18 mouse cellular contexts compared by ENCODE assay signal in the genomic region with DNA sequence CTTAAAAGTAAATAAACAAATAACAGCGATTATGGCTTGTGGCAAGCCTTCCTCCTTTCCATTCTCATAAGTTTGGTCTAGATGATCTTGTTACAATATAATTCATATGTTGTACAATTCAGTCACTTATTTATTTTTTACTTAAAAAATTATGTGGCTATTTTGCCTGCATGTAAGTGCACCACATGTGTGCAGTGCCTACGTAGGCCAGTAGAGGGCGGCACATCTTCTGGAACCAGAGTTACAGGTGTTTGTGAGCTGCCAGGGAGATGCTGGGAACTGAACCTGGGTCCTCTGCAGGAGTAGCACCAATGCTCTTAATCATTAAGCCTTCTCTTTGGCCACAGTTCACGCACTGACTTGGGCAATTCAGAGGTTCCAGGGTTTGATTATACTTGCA. TPM values are rescaled to one million over a fixed set of nuclear protein-coding genes. Genes with fewer than 3 reads are reported as not detected.
DNase-seq lines count a peak whose midpoint lies in the region; ATAC-seq and TF ChIP-seq lines count a peak whose summit lies in the region.
"Had no signal": no experiment of that assay in that cellular context is flagged by ENCODE, and none has a peak within 500 bp of the region (broad histone marks: within the 10 kb centered on the region; RNA-seq: fewer than 3 reads in every experiment).

No protein-coding gene starts in this region.

- 85% methylated on average over 4 of the region's 4 CpGs for WGBS in kidney, postnatal 0 days

- no peak for TF ChIP-seq POLR2A in brain, embryonic 14.5 days (IDR thresholded peaks at IDR 0.05; ENCODE audit: borderline replicate concordance, extremely low read depth, insufficient read depth, insufficient read length, poor library complexity, severe bottlenecking)

- peak; percentile 37; the same call in 1 of the 2 replicates for TF ChIP-seq CTCF in kidney, postnatal 0 days (IDR thresholded peaks at IDR 0.05; ENCODE audit: low read depth)
- TF ChIP-seq CTCF in brain, embryonic 14.5 days (IDR thresholded peaks at IDR 0.05; ENCODE audit: borderline replicate concordance, extremely low read depth, insufficient read depth, insufficient read length): peak; percentile 19; the same call in 1 of the 2 replicates

- DNase-seq in kidney, postnatal 0 days (ENCODE audit: low spot score): no peak
- DNase-seq in kidney, adult 11 months: no peak
- DNase-seq in thymus, postnatal 4 days: peak; percentile 52
- no peak for DNase-seq in thymus, postnatal 14 days
- DNase-seq in brain, embryonic 14.5 days (ENCODE audit: low read depth): no peak
- DNase-seq in natural killer cell, adult 2 months (ENCODE audit: low spot score in 2 of 2): no peak
- DNase-seq: cerebellum, postnatal 25 days; kidney, adult 8-10 months; lung, postnatal 10 days; thymus, postnatal 25 days had no signal

- H3K27ac ChIP-seq in kidney, postnatal 0 days: no peak overlapping the region
- H3K27ac ChIP-seq: embryonic facial prominence, embryonic 13.5 days; forebrain, embryonic 13.5 days; heart, embryonic 10.5 days; hindbrain, embryonic 10.5 days; midbrain, embryonic 12.5 days; neural tube, embryonic 13.5 days had no signal

- peaks cover 24% of the 10 kb centered on the region for H3K27me3 ChIP-seq in kidney, postnatal 0 days (ENCODE audit: insufficient read depth, low read length)

- H3K4me2 ChIP-seq in kidney, postnatal 0 days (ENCODE audit: low read length): no peak overlapping the region

- no peak overlapping the region for H3K9ac ChIP-seq in kidney, postnatal 0 days (ENCODE audit: low read depth, low read length)
- H3K9ac ChIP-seq: embryonic facial prominence, embryonic 13.5 days; forebrain, embryonic 13.5 days; midbrain, embryonic 12.5 days; neural tube, embryonic 13.5 days had no signal

- no peaks in the 10 kb centered on the region for H3K36me3 ChIP-seq in kidney, postnatal 0 days (ENCODE audit: insufficient read depth, low read length)
- H3K36me3 ChIP-seq: embryonic facial prominence, embryonic 13.5 days; heart, embryonic 10.5 days; hindbrain, embryonic 10.5 days; midbrain, embryonic 12.5 days; neural tube, embryonic 13.5 days had no signal

- 0 out of 2 replicates have a peak, but pooled peaks cover 3% of the 10 kb centered on the region for H3K4me1 ChIP-seq in kidney, postnatal 0 days (replicated peaks; ENCODE audit: insufficient read depth, low read length)

- H3K9me3 ChIP-seq in kidney, postnatal 0 days (replicated peaks; ENCODE audit: low read length): no peaks in the 10 kb centered on the region
- H3K9me3 ChIP-seq: heart, embryonic 10.5 days; neural tube, embryonic 13.5 days had no signal

- ATAC-seq in kidney, postnatal 0 days (replicated peaks; ENCODE audit: low FRiP score, low read depth): no peak
- no peak for ATAC-seq in monocyte, adult 5-6 weeks (replicated peaks; ENCODE audit: insufficient number of reproducible peaks, low FRiP score, low TSS enrichment, poor library complexity, severe bottlenecking)
- ATAC-seq: forebrain, embryonic 13.5 days had no signal

- no peak overlapping the region for H3K4me3 ChIP-seq in kidney, postnatal 0 days (replicated peaks; ENCODE audit: low read depth, low read length)
- H3K4me3 ChIP-seq: forebrain, embryonic 13.5 days; midbrain, embryonic 12.5 days had no signal

RNA-seq across cellular contexts. Expression of a gene that starts 19.0 kb away (rescaled TPM):
- polyA plus RNA-seq in kidney, postnatal 0 days (2015; fragmentation: Nextera tagmentation; extraction: Ambion mirVana): 0.03 TPM in 1 of 2 replicates, not detected in the other
- polyA plus RNA-seq in brain, embryonic 14.5 days (2012; rRNA removed): 1.4 and 1.9 TPM in 2 replicates
- total RNA-seq in monocyte, adult 5-6 weeks (2017): not detected in 3 replicates
- total RNA-seq: gastrocnemius, adult 18-20 months had no signal

RNA-seq across cellular contexts. Expression of a gene that starts 27.5 kb away (rescaled TPM):
- 319 and 337 TPM in 2 replicates for polyA plus RNA-seq in kidney, postnatal 0 days (2015; fragmentation: Nextera tagmentation; extraction: Ambion mirVana)
- polyA plus RNA-seq in brain, embryonic 14.5 days (2012; rRNA removed): 58.0 and 68.0 TPM in 2 replicates
- total RNA-seq in monocyte, adult 5-6 weeks (2017): 47.3 to 66.2 TPM (median 47.5 TPM) in 3 replicates

RNA-seq across cellular contexts. Expression of a gene that starts 47.1 kb away (rescaled TPM):
- polyA plus RNA-seq in kidney, postnatal 0 days (2015; fragmentation: Nextera tagmentation; extraction: Ambion mirVana): 87.6 and 91.2 TPM in 2 replicates
- polyA plus RNA-seq in brain, embryonic 14.5 days (2012; rRNA removed): 70.3 and 76.3 TPM in 2 replicates
- 22.5 to 39.9 TPM (median 33.8 TPM) in 3 replicates for total RNA-seq in monocyte, adult 5-6 weeks (2017)
